Comparison of ENCODE assay signal across 26 mouse cellular contexts in the genomic region with DNA sequence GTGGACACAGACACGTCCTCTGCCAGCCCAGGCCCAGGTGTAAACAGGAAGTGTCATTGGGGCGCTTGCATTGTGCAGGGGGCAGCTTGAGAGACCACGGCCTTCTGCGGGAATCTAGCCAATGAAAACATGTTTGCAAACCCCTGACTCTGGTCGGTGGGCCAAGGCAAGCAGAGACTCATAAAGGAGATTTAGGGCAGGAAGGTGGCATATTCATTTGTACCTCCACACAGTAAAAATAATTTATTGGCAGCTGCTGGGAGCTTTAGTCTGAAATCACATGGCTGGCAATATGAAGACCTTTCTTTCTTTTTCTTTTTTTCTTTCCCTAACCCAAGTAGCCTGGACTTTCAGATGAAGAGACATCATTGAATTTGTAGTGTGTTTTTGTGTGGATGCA.
DNase-seq lines count a peak whose midpoint lies in the region; ATAC-seq lines count a peak whose summit lies in the region.
"Had no signal": no experiment of that assay in that cellular context is flagged by ENCODE, and none has a peak within 500 bp of the region (broad histone marks: within the 10 kb centered on the region; RNA-seq: fewer than 3 reads in every experiment).

No protein-coding gene starts in this region.

- 0 out of 2 replicates have a peak, but pooled peaks have one; percentile 12 for ATAC-seq in kidney, embryonic 16.5 days (ENCODE audit: low FRiP score, low TSS enrichment)
- no peak; the same call in 1 of the 2 replicates for ATAC-seq in limb, embryonic 12.5 days (ENCODE audit: insufficient number of reproducible peaks, insufficient read depth, low FRiP score, low TSS enrichment, low read depth)
- peak; percentile 64; the same call in 1 of the 2 replicates for ATAC-seq in neural tube, embryonic 13.5 days (ENCODE audit: low read depth)
- ATAC-seq in hindbrain, embryonic 16.5 days: no peak
- ATAC-seq: CD4-positive, CD25-positive, alpha-beta regulatory T cell, adult 4 months; forebrain, embryonic 14.5 days; forebrain, postnatal 0 days had no signal

- H3K27me3 ChIP-seq in kidney, embryonic 16.5 days (ENCODE audit: insufficient read depth, low read length): no peaks in the 10 kb centered on the region
- H3K27me3 ChIP-seq in limb, embryonic 10.5 days (ENCODE audit: low read depth, poor library complexity, severe bottlenecking): no peaks in the 10 kb centered on the region
- H3K27me3 ChIP-seq in limb, embryonic 12.5 days: no peaks in the 10 kb centered on the region
- H3K27me3 ChIP-seq in neural tube, embryonic 13.5 days: peaks cover 6% of the 10 kb centered on the region; the same call in 1 of the 2 replicates
- H3K27me3 ChIP-seq in hindbrain, embryonic 16.5 days (replicated peaks; ENCODE audit: control insufficient read depth, insufficient read depth, low read length): no peaks in the 10 kb centered on the region
- H3K27me3 ChIP-seq: embryonic facial prominence, embryonic 12.5 days; embryonic facial prominence, embryonic 15.5 days; heart, embryonic 12.5 days; heart, embryonic 15.5 days had no signal

- no peak overlapping the region for H3K4me3 ChIP-seq in kidney, embryonic 16.5 days (ENCODE audit: low read length)
- H3K4me3 ChIP-seq in limb, embryonic 10.5 days: no peak overlapping the region
- no peak overlapping the region for H3K4me3 ChIP-seq in limb, embryonic 12.5 days (replicated peaks)
- no peak overlapping the region for H3K4me3 ChIP-seq in neural tube, embryonic 13.5 days
- no peak overlapping the region for H3K4me3 ChIP-seq in hindbrain, embryonic 16.5 days (ENCODE audit: low read length)
- H3K4me3 ChIP-seq: embryonic facial prominence, embryonic 12.5 days; embryonic facial prominence, embryonic 15.5 days; heart, embryonic 12.5 days; heart, embryonic 15.5 days; hindbrain, embryonic 10.5 days; hindbrain, embryonic 13.5 days had no signal

- H3K4me2 ChIP-seq in kidney, embryonic 16.5 days (replicated peaks; ENCODE audit: low read depth, low read length): no peak overlapping the region
- 0 out of 2 replicates have a peak overlapping the region, but pooled peaks have one; percentile 5 for H3K4me2 ChIP-seq in limb, embryonic 12.5 days
- H3K4me2 ChIP-seq in neural tube, embryonic 13.5 days: no peak overlapping the region
- no peak overlapping the region for H3K4me2 ChIP-seq in hindbrain, embryonic 16.5 days (ENCODE audit: low read length)
- H3K4me2 ChIP-seq: embryonic facial prominence, embryonic 12.5 days; embryonic facial prominence, embryonic 15.5 days; heart, embryonic 12.5 days; heart, embryonic 15.5 days; hindbrain, embryonic 13.5 days had no signal

- no peak overlapping the region for H3K27ac ChIP-seq in kidney, embryonic 16.5 days (ENCODE audit: low read length)
- peak overlapping the region; percentile 46; the same call in 1 of the 2 replicates for H3K27ac ChIP-seq in limb, embryonic 10.5 days
- no peak overlapping the region for H3K27ac ChIP-seq in limb, embryonic 12.5 days
- H3K27ac ChIP-seq in neural tube, embryonic 13.5 days (replicated peaks): peak overlapping the region; percentile 34
- no peak overlapping the region for H3K27ac ChIP-seq in hindbrain, embryonic 16.5 days (ENCODE audit: low read depth, low read length)
- H3K27ac ChIP-seq: embryonic facial prominence, embryonic 12.5 days; embryonic facial prominence, embryonic 15.5 days; heart, embryonic 15.5 days; hindbrain, embryonic 10.5 days; hindbrain, embryonic 13.5 days had no signal

- no peak overlapping the region for H3K9ac ChIP-seq in kidney, embryonic 16.5 days (replicated peaks; ENCODE audit: low read length)
- no peak overlapping the region for H3K9ac ChIP-seq in limb, embryonic 12.5 days (replicated peaks)
- no peak overlapping the region for H3K9ac ChIP-seq in neural tube, embryonic 13.5 days
- H3K9ac ChIP-seq in hindbrain, embryonic 16.5 days (ENCODE audit: low read depth, low read length): no peak overlapping the region
- H3K9ac ChIP-seq: embryonic facial prominence, embryonic 12.5 days; embryonic facial prominence, embryonic 15.5 days; forebrain, postnatal 0 days; heart, embryonic 12.5 days; heart, embryonic 15.5 days; hindbrain, embryonic 13.5 days had no signal

- peaks cover 34% of the 10 kb centered on the region for H3K4me1 ChIP-seq in kidney, embryonic 16.5 days (ENCODE audit: insufficient read depth, low read length)
- peaks cover 43% of the 10 kb centered on the region for H3K4me1 ChIP-seq in limb, embryonic 10.5 days
- peaks cover 44% of the 10 kb centered on the region for H3K4me1 ChIP-seq in limb, embryonic 12.5 days (replicated peaks)
- peaks cover 35% of the 10 kb centered on the region for H3K4me1 ChIP-seq in neural tube, embryonic 13.5 days (replicated peaks)
- peaks cover 5% of the 10 kb centered on the region for H3K4me1 ChIP-seq in hindbrain, embryonic 16.5 days (ENCODE audit: control insufficient read depth, insufficient read depth, low read depth, low read length)

- H3K9me3 ChIP-seq in kidney, embryonic 16.5 days (ENCODE audit: low read length): no peaks in the 10 kb centered on the region
- H3K9me3 ChIP-seq in limb, embryonic 10.5 days (replicated peaks): no peaks in the 10 kb centered on the region
- no peaks in the 10 kb centered on the region for H3K9me3 ChIP-seq in limb, embryonic 12.5 days
- no peaks in the 10 kb centered on the region for H3K9me3 ChIP-seq in neural tube, embryonic 13.5 days
- H3K9me3 ChIP-seq in hindbrain, embryonic 16.5 days (ENCODE audit: control insufficient read depth, low read length): no peaks in the 10 kb centered on the region
- H3K9me3 ChIP-seq: embryonic facial prominence, embryonic 12.5 days; embryonic facial prominence, embryonic 15.5 days; heart, embryonic 12.5 days; heart, embryonic 15.5 days; hindbrain, embryonic 10.5 days; hindbrain, embryonic 13.5 days had no signal

- 7% methylated on average over 5 of the region's 5 CpGs for WGBS in kidney, embryonic 16.5 days
- WGBS in limb, embryonic 10.5 days: 31% methylated on average over 5 of the region's 5 CpGs
- WGBS in limb, embryonic 12.5 days: 14% methylated on average over 5 of the region's 5 CpGs
- WGBS in neural tube, embryonic 13.5 days: 44% methylated on average over 5 of the region's 5 CpGs
- 66% methylated on average over 5 of the region's 5 CpGs for WGBS in hindbrain, embryonic 16.5 days

- no peak for DNase-seq in kidney, postnatal 14 days
- no peak for DNase-seq in limb, embryonic 10.5 days (ENCODE audit: low spot score)
- DNase-seq in cerebellum, postnatal 25 days: no peak
- no peak for DNase-seq in retina, postnatal 1 day
- DNase-seq: adrenal gland, postnatal 10 days; adrenal gland, postnatal 36 days; cerebellum, adult 18-20 months; cerebellum, adult 9-10 months; cerebellum, postnatal 14 days; forebrain, postnatal 0 days; gastrocnemius, postnatal 25 days; heart, adult 18-20 months; heart, postnatal 10 days; heart, postnatal 36 days had no signal

- no peaks in the 10 kb centered on the region for H3K36me3 ChIP-seq in kidney, embryonic 16.5 days (ENCODE audit: insufficient read depth, low read length)
- H3K36me3 ChIP-seq in limb, embryonic 10.5 days: no peaks in the 10 kb centered on the region
- H3K36me3 ChIP-seq in limb, embryonic 12.5 days: no peaks in the 10 kb centered on the region
- H3K36me3 ChIP-seq in neural tube, embryonic 13.5 days: no peaks in the 10 kb centered on the region
- no peaks in the 10 kb centered on the region for H3K36me3 ChIP-seq in hindbrain, embryonic 16.5 days (ENCODE audit: control insufficient read depth, insufficient read depth, low read length)
- H3K36me3 ChIP-seq: embryonic facial prominence, embryonic 12.5 days; embryonic facial prominence, embryonic 15.5 days; heart, embryonic 12.5 days; heart, embryonic 15.5 days; hindbrain, embryonic 10.5 days; hindbrain, embryonic 13.5 days had no signal

Comparison
In these comparisons a context has a peak if more than half of its experiments do, and no peak if none do; other contexts are left out.
1. H3K27ac ChIP-seq: peak in limb, embryonic 10.5 days (single experiment) and neural tube, embryonic 13.5 days (single experiment); none in kidney, embryonic 16.5 days (single experiment), limb, embryonic 12.5 days (single experiment) and hindbrain, embryonic 16.5 days (single experiment).
2. ATAC-seq: peak in kidney, embryonic 16.5 days (single experiment) and neural tube, embryonic 13.5 days (single experiment); none in limb, embryonic 12.5 days (single experiment) and hindbrain, embryonic 16.5 days (single experiment).